17 mouse cellular contexts compared by ENCODE assay signal in genomic region chr3:152171862-152172261, GRCm38 (mm10). TPM values are rescaled to one million over a fixed set of nuclear protein-coding genes. Genes with fewer than 3 reads are reported as not detected.
DNase-seq lines count a peak whose midpoint lies in the region; ATAC-seq lines count a peak whose summit lies in the region.
"Had no signal": no experiment of that assay in that cellular context is flagged by ENCODE, and none has a peak within 500 bp of the region (broad histone marks: within the 10 kb centered on the region; RNA-seq: fewer than 3 reads in every experiment).

No protein-coding gene starts in this region.

- H3K9me3 ChIP-seq in heart, embryonic 10.5 days, result no peaks in the 10 kb centered on the region
- H3K9me3 ChIP-seq in liver, embryonic 12.5 days (replicated peaks), result no peaks in the 10 kb centered on the region
- H3K9me3 ChIP-seq: forebrain, embryonic 13.5 days; midbrain, embryonic 12.5 days had no signal

- H3K4me3 ChIP-seq in heart, embryonic 10.5 days, result no peak overlapping the region
- no peak overlapping the region for H3K4me3 ChIP-seq in liver, embryonic 12.5 days
- H3K4me3 ChIP-seq: erythroblast, embryonic 14.5 days; forebrain, embryonic 13.5 days; heart, adult 2 months; hindbrain, embryonic 10.5 days; layer of hippocampus, adult 2 months; midbrain, embryonic 12.5 days had no signal

- no peak overlapping the region for H3K4me2 ChIP-seq in liver, embryonic 12.5 days
- H3K4me2 ChIP-seq: forebrain, embryonic 13.5 days; midbrain, embryonic 12.5 days had no signal

- no peaks in the 10 kb centered on the region for H3K27me3 ChIP-seq in heart, embryonic 10.5 days (ENCODE audit: insufficient read depth, poor library complexity, severe bottlenecking)
- peaks cover 22% of the 10 kb centered on the region for H3K27me3 ChIP-seq in liver, embryonic 12.5 days (replicated peaks)
- H3K27me3 ChIP-seq: forebrain, embryonic 13.5 days had no signal

- no peaks in the 10 kb centered on the region for H3K36me3 ChIP-seq in heart, embryonic 10.5 days
- H3K36me3 ChIP-seq in liver, embryonic 12.5 days, result no peaks in the 10 kb centered on the region
- H3K36me3 ChIP-seq: hindbrain, embryonic 10.5 days; midbrain, embryonic 12.5 days had no signal

- peaks cover 30% of the 10 kb centered on the region for H3K4me1 ChIP-seq in heart, embryonic 10.5 days
- H3K4me1 ChIP-seq in liver, embryonic 12.5 days, result peaks cover 24% of the 10 kb centered on the region

- no peak overlapping the region for H3K27ac ChIP-seq in heart, embryonic 10.5 days
- no peak overlapping the region for H3K27ac ChIP-seq in liver, embryonic 12.5 days
- H3K27ac ChIP-seq: forebrain, embryonic 13.5 days; heart, adult 2 months; hindbrain, embryonic 10.5 days; layer of hippocampus, adult 2 months; midbrain, embryonic 12.5 days had no signal

- 0 out of 2 replicates have a peak, but pooled peaks have one; percentile 21 for ATAC-seq in liver, embryonic 12.5 days
- ATAC-seq: forebrain, embryonic 13.5 days had no signal

- WGBS in heart, embryonic 10.5 days, result 53% methylated on average over 7 of the region's 7 CpGs
- 64% methylated on average over 7 of the region's 7 CpGs for WGBS in liver, embryonic 12.5 days (ENCODE audit: insufficient replicate concordance)

- H3K9ac ChIP-seq in liver, embryonic 12.5 days, result no peak overlapping the region
- H3K9ac ChIP-seq: forebrain, embryonic 13.5 days; midbrain, embryonic 12.5 days had no signal

- peak; percentile 61 for DNase-seq in heart, adult 11 months
- DNase-seq in heart, embryonic 10.5 days (ENCODE audit: low spot score), result no peak
- no peak for DNase-seq in liver
- peak; percentile 23 for DNase-seq in testis, postnatal 10 days (ENCODE audit: low spot score)
- no peak for DNase-seq in testis, postnatal 14 days (ENCODE audit: low spot score)
- peak; percentile 46 for DNase-seq in yolk sac, embryonic 10.5 days (ENCODE audit: low spot score)
- no peak for DNase-seq in cerebellum, postnatal 36 days
- DNase-seq: cerebellum, adult 8-10 months; gastrocnemius, postnatal 10 days; heart, adult 2 months; thymus, adult 18-20 months had no signal

RNA-seq across cellular contexts. Expression of gene Gipc2, which starts 5.8 kb away (rescaled TPM):
- polyA plus RNA-seq in heart, embryonic 10.5 days (2016; fragmentation: Nextera tagmentation; extraction: Ambion mirVana), result 4.2 and 10.8 TPM in 2 replicates
- 11.3 and 12.3 TPM in 2 replicates for polyA plus RNA-seq in liver, embryonic 12.5 days (2016; fragmentation: Nextera tagmentation; extraction: Ambion mirVana)
- polyA plus RNA-seq: erythroblast, embryonic 14.5 days had no signal

RNA-seq across cellular contexts. Expression of gene Dnajb4, which starts 38.2 kb away (rescaled TPM):
- polyA plus RNA-seq in heart, embryonic 10.5 days (2016; fragmentation: Nextera tagmentation; extraction: Ambion mirVana), result 30.5 and 32.1 TPM in 2 replicates
- 35.7 and 36.3 TPM in 2 replicates for polyA plus RNA-seq in liver, embryonic 12.5 days (2016; fragmentation: Nextera tagmentation; extraction: Ambion mirVana)

RNA-seq across cellular contexts. Expression of gene Fubp1, which starts 38.4 kb away (rescaled TPM):
- polyA plus RNA-seq in heart, embryonic 10.5 days (2016; fragmentation: Nextera tagmentation; extraction: Ambion mirVana), result 179 and 249 TPM in 2 replicates
- 143 and 144 TPM in 2 replicates for polyA plus RNA-seq in liver, embryonic 12.5 days (2016; fragmentation: Nextera tagmentation; extraction: Ambion mirVana)

Comparison
In these comparisons a context has a peak if more than half of its experiments do, and no peak if none do; other contexts are left out.
1. DNase-seq: peak in heart, adult 11 months (single experiment), testis, postnatal 10 days (single experiment) and yolk sac, embryonic 10.5 days (single experiment); none in heart, embryonic 10.5 days (single experiment), liver (single experiment), testis, postnatal 14 days (single experiment) and cerebellum, postnatal 36 days (0 of 2).